Mouse (Mus musculus): Measurements from ENCODE around the gene Mpp3.

DNA sequence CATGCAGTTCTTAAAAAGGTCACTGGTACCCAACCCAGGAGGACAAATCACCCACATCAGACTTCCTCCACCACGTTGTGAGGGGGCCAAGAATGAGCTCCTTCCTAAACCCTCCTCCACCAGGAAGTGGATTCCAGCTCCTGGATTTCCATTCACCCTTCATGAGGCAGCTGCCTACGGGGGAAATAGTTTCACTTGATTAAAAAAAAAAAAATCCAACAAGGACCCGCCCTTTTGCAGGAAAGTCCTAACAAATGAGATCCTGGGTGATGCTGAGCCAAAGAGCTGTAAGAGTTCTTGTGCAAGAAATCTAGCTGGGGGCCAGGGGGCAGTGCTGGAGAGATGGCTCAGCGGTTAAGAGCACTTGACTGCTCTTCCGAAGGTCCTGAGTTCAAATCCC lies 30.0 kb downstream of the Mpp3 start:
- TF ChIP-seq TCF12 (IDR thresholded peaks at IDR 0.05; ENCODE audit: insufficient read depth, poor library complexity, severe bottlenecking) (no peak), POLR2A (IDR thresholded peaks at IDR 0.05; ENCODE audit: insufficient read length, low read depth) (no peak), TCF3 (IDR thresholded peaks at IDR 0.05; ENCODE audit: insufficient read length, low read depth) (no peak), CEBPB (IDR thresholded peaks at IDR 0.05; ENCODE audit: insufficient read depth, poor library complexity, severe bottlenecking) (no peak), USF1 (IDR thresholded peaks at IDR 0.05; ENCODE audit: low read depth) (no peak), MAX (IDR thresholded peaks at IDR 0.05; ENCODE audit: low read depth) (no peak), E2F4 (IDR thresholded peaks at IDR 0.05; ENCODE audit: insufficient read depth) (no peak)
